Mouse (Mus musculus) CH12.LX (cell line): ENCODE results near the gene Larp1. TPM values are rescaled to one million over a fixed set of nuclear protein-coding genes. Genes with fewer than 3 reads are reported as not detected.

Experiments
- DNase-seq: peaks from one replicate; pipeline ENCODE4 v3.0.0-alpha.2; 2013; ENCODE audit errors: extremely low read depth
- H3K27ac ChIP-seq: 2 replicates; pipeline ENCODE4 v1.5.1; 2012; ENCODE audit warnings: low read depth, mild to moderate bottlenecking, control low read depth, moderate library complexity; ENCODE audit not compliant: insufficient read depth
- H3K27me3 ChIP-seq: replicated peaks from 2 replicates; pipeline ENCODE3; 2012; ENCODE audit warnings: inconsistent platforms
- H3K36me3 ChIP-seq, 2 experiments: replicated peaks in 1 of 2; 2 replicates each; pipeline versions ENCODE3 to v1.6.1; 2012; ENCODE audit warnings: inconsistent platforms in 1 of 2, low read length in 1 of 2, mild to moderate bottlenecking in 1 of 2, mixed read lengths in 1 of 2, moderate library complexity in 1 of 2; ENCODE audit not compliant: control insufficient read depth in 1 of 2, insufficient read depth in 1 of 2
- H3K4me1 ChIP-seq, 2 experiments: 2 replicates each; pipeline ENCODE4 v1.6.1; 2012; ENCODE audit warnings: inconsistent platforms in 1 of 2, moderate library complexity in 1 of 2; ENCODE audit not compliant: insufficient read depth in 2 of 2, control insufficient read depth in 1 of 2
- H3K4me2 ChIP-seq: 2 replicates; pipeline ENCODE4 v1.6.1; 2012; ENCODE audit warnings: low read depth, mild to moderate bottlenecking, control low read depth; ENCODE audit not compliant: poor library complexity, insufficient read depth, severe bottlenecking
- H3K4me3 ChIP-seq, 3 experiments: fragments of 150-350 bp in 1 of 3; sonication (generic) in 1 of 3; replicated peaks in 1 of 3; 2 replicates each; pipeline versions ENCODE3 to v1.5.1; 2011 to 2012; ENCODE audit warnings: low read depth in 2 of 3, low read length in 2 of 3, mild to moderate bottlenecking in 2 of 3, moderate library complexity in 2 of 3, control low read depth in 1 of 3, improper control_type of control experiment in 1 of 3, inconsistent platforms in 1 of 3, mixed read lengths in 1 of 3; ENCODE audit not compliant: poor library complexity in 1 of 3
- H3K79me2 ChIP-seq: replicated peaks from 2 replicates; pipeline ENCODE4 v1.6.1; 2012; ENCODE audit warnings: mild to moderate bottlenecking, moderate library complexity; ENCODE audit not compliant: control insufficient read depth, poor library complexity, insufficient read depth, severe bottlenecking; ENCODE audit errors: extremely low read depth
- H3K9ac ChIP-seq: 2 replicates; pipeline ENCODE4 v1.6.1; 2012; ENCODE audit warnings: low read depth, mild to moderate bottlenecking, control low read depth, moderate library complexity; ENCODE audit not compliant: insufficient read depth
- H3K9me3 ChIP-seq: replicated peaks from 2 replicates; pipeline ENCODE3; 2012; ENCODE audit warnings: low read length, inconsistent platforms, mixed read lengths
- BHLHE40 ChIP-seq: IDR thresholded peaks from 2 replicates; pipeline ENCODE4 v1.6.1; 2011; ENCODE audit warnings: mild to moderate bottlenecking, low read depth, low read length, improper control_type of control experiment
- CHD2 ChIP-seq: IDR thresholded peaks from 2 replicates; pipeline ENCODE4 v1.6.1; 2011; ENCODE audit warnings: low read length, improper control_type of control experiment
- CTCF ChIP-seq, 2 experiments: IDR thresholded peaks in 1 of 2; conservative IDR thresholded peaks in 1 of 2; 2 replicates each; pipeline ENCODE4 v1.5.1; 2011 to 2012; ENCODE audit warnings: low read depth in 2 of 2, low read length in 2 of 2, improper control_type of control experiment in 1 of 2, inconsistent platforms in 1 of 2, mild to moderate bottlenecking in 1 of 2, moderate library complexity in 1 of 2
- GABPA ChIP-seq: IDR thresholded peaks from 2 replicates; pipeline ENCODE4 v1.6.1; 2012; ENCODE audit warnings: low read depth, low read length, improper control_type of control experiment, inconsistent platforms; ENCODE audit not compliant: insufficient replicate concordance
- HCFC1 ChIP-seq: IDR thresholded peaks from 2 replicates; pipeline ENCODE4 v1.6.1; 2012; ENCODE audit warnings: low read depth, mild to moderate bottlenecking, inconsistent platforms, low read length, improper control_type of control experiment
- JUN ChIP-seq: IDR thresholded peaks from 2 replicates; pipeline ENCODE4 v1.6.1; 2011; ENCODE audit warnings: low read depth, mild to moderate bottlenecking, low read length, improper control_type of control experiment, moderate library complexity; ENCODE audit not compliant: insufficient read depth
- JUND ChIP-seq: conservative IDR thresholded peaks from 2 replicates; pipeline ENCODE4 v1.6.1; 2011; ENCODE audit warnings: low read depth, low read length, improper control_type of control experiment
- MAFK ChIP-seq: IDR thresholded peaks from 2 replicates; pipeline ENCODE4 v1.6.1; 2011; ENCODE audit warnings: low read length, improper control_type of control experiment; ENCODE audit not compliant: insufficient replicate concordance
- MAX ChIP-seq: IDR thresholded peaks from 2 replicates; pipeline ENCODE4 v1.6.1; 2011; ENCODE audit warnings: low read length, improper control_type of control experiment
- MEF2A ChIP-seq: IDR thresholded peaks from 2 replicates; pipeline ENCODE4 v1.6.1; 2014; ENCODE audit warnings: low read depth, mild to moderate bottlenecking, inconsistent platforms, low read length, improper control_type of control experiment, borderline replicate concordance
- MXI1 ChIP-seq: IDR thresholded peaks from 2 replicates; pipeline ENCODE4 v1.6.1; 2011; ENCODE audit warnings: mild to moderate bottlenecking, low read depth, low read length, improper control_type of control experiment
- NELFE ChIP-seq: IDR thresholded peaks from 2 replicates; pipeline ENCODE4 v1.6.1; 2011; ENCODE audit warnings: low read depth, low read length, improper control_type of control experiment
- NRF1 ChIP-seq: IDR thresholded peaks from 2 replicates; pipeline ENCODE4 v1.6.1; 2014; ENCODE audit warnings: low read depth, mild to moderate bottlenecking, inconsistent platforms, low read length, improper control_type of control experiment, moderate library complexity
- PAX5 ChIP-seq: IDR thresholded peaks from 2 replicates; pipeline ENCODE4 v1.6.1; 2012; ENCODE audit warnings: low read length, inconsistent platforms, mixed read lengths
- POLR2AphosphoS2 ChIP-seq: IDR thresholded peaks from 2 replicates; pipeline ENCODE4 v1.6.1; 2011; ENCODE audit warnings: low read depth, low read length, improper control_type of control experiment
- RAD21 ChIP-seq: IDR thresholded peaks from 2 replicates; pipeline ENCODE4 v1.6.1; 2011; ENCODE audit warnings: low read depth, mild to moderate bottlenecking, low read length, improper control_type of control experiment, moderate library complexity
- RCOR1 ChIP-seq: conservative IDR thresholded peaks from 2 replicates; pipeline ENCODE4 v1.6.1; 2012; ENCODE audit warnings: low read depth, mild to moderate bottlenecking, inconsistent platforms, low read length, improper control_type of control experiment
- SIN3A ChIP-seq: IDR thresholded peaks from 2 replicates; pipeline ENCODE4 v1.6.1; 2012; ENCODE audit warnings: low read length, improper control_type of control experiment, inconsistent platforms
- SMC3 ChIP-seq: IDR thresholded peaks from 2 replicates; pipeline ENCODE4 v1.6.1; 2011; ENCODE audit warnings: low read depth, low read length, improper control_type of control experiment
- TBP ChIP-seq: conservative IDR thresholded peaks from 2 replicates; pipeline ENCODE4 v1.6.1; 2011; ENCODE audit warnings: low read depth, low read length, improper control_type of control experiment
- UBTF ChIP-seq: IDR thresholded peaks from 2 replicates; pipeline ENCODE4 v1.6.1; 2012; ENCODE audit warnings: low read depth, mild to moderate bottlenecking, inconsistent platforms, low read length, improper control_type of control experiment, moderate library complexity
- USF1 ChIP-seq: IDR thresholded peaks from 2 replicates; pipeline ENCODE4 v1.6.1; 2014; ENCODE audit warnings: low read depth, mild to moderate bottlenecking, inconsistent platforms, low read length, improper control_type of control experiment
- USF2 ChIP-seq: conservative IDR thresholded peaks from 2 replicates; pipeline ENCODE4 v1.6.1; 2011; ENCODE audit warnings: low read depth, low read length, improper control_type of control experiment
- ZKSCAN1 ChIP-seq: IDR thresholded peaks from 2 replicates; pipeline ENCODE4 v1.6.1; 2012; ENCODE audit warnings: low read depth, inconsistent platforms, low read length, improper control_type of control experiment, borderline replicate concordance
- ZMIZ1 ChIP-seq: IDR thresholded peaks from 2 replicates; pipeline ENCODE4 v1.6.1; 2012; ENCODE audit warnings: low read depth, mild to moderate bottlenecking, inconsistent platforms, low read length, improper control_type of control experiment
- ZNF384 ChIP-seq: IDR thresholded peaks from 2 replicates; pipeline ENCODE4 v1.6.1; 2012; ENCODE audit warnings: low read depth, low read length, improper control_type of control experiment, inconsistent platforms
- dilution Hi-C: fragments of 300-500 bp; cut with MboI; formaldehyde crosslinking; loops from 2 replicates; pipeline ENCODE4 v1.14.3; 2020; ENCODE audit warnings: low sequenced_read_pairs; ENCODE audit not compliant: extremely low pct_unique_long_range_greater_than_20kb, extremely low pct_ligation_motif_present
- in situ Hi-C: fragments of 300-500 bp; cut with MboI; formaldehyde crosslinking; loops from 3 replicates; pipeline ENCODE4 v1.14.3; 2019; ENCODE audit warnings: low sequenced_read_pairs, low pct_ligation_motif_present, low pct_unique_long_range_greater_than_20kb, mixed read lengths
- polyA plus RNA-seq: library from polyadenylated mRNA; unstranded; fragments of >175 nt; gene quantifications from 2 replicates; pipeline ENCODE4 v1.2.1, GENCODE M21; 2012; ENCODE audit warnings: low read depth; ENCODE audit not compliant: insufficient read length
- total RNA-seq, 2 experiments: library from RNA; depleted of rRNA; stranded (reverse); fragments of 300-350 nt in 1 of 2; fragments of >200 nt in 1 of 2; gene quantifications; 2 replicates each; pipeline ENCODE4 v1.2.3; 2012 to 2014

The Larp1 gene
- total and polyA plus RNA-seq, 3 experiments, result 38.2 to 284 (median 94.1) TPM

- H3K79me2 ChIP-seq, result peaks cover 100% of the 10 kb centered on the region
- in situ Hi-C loops, result no loop called here
- H3K4me1 ChIP-seq, result peaks cover 34 to 90% of the 10 kb centered on the region in 2 experiments
- no peak overlapping the region for H3K4me2 ChIP-seq
- no peak overlapping the region for H3K4me3 ChIP-seq
- H3K9me3 ChIP-seq, result no peaks in the 10 kb centered on the region
- H3K27me3 ChIP-seq, result no peaks in the 10 kb centered on the region
- H3K27ac ChIP-seq, result no peak overlapping the region
- DNase-seq, result no peak
- H3K36me3 ChIP-seq, result peaks cover 2 to 64% of the 10 kb centered on the region in 2 experiments
- dilution Hi-C loops, result no loop called here
- TF ChIP-seq SIN3A, result no peak
- TF ChIP-seq USF2, result no peak
- TF ChIP-seq SMC3, result no peak
- TF ChIP-seq RAD21, result no peak
- no peak for TF ChIP-seq JUND
- no peak for TF ChIP-seq TBP
- TF ChIP-seq PAX5, result no peak
- no peak for TF ChIP-seq HCFC1
- no peak for TF ChIP-seq ZMIZ1
- TF ChIP-seq ZKSCAN1, result no peak
- no peak for TF ChIP-seq MAFK
- TF ChIP-seq ZNF384, result no peak
- no peak for TF ChIP-seq POLR2AphosphoS2
- H3K9ac ChIP-seq, result no peak overlapping the region
Measured at GRCm38 (mm10) chr11:58026860-58027259, 18.0 kb downstream of the Larp1 start.

GRCm38 (mm10) chr11:58028981-58029380 is 20.1 kb downstream of the Larp1 start:
- no peak for TF ChIP-seq RCOR1
- TF ChIP-seq ZKSCAN1, result no peak
- TF ChIP-seq BHLHE40, result no peak
- TF ChIP-seq NRF1, result no peak
- no peak for TF ChIP-seq JUN
- no peak for TF ChIP-seq ZNF384
- no peak for TF ChIP-seq MEF2A
- no peak for TF ChIP-seq RAD21
- no peak for TF ChIP-seq CTCF (conservative IDR thresholded peaks at IDR 0.05 in 1 of 2, IDR thresholded peaks at IDR 0.05 in 1 of 2; ENCODE audit: low read depth in 2 of 2, low read length in 2 of 2)
- no peak for TF ChIP-seq MAX
- no peak for TF ChIP-seq MXI1
- TF ChIP-seq SMC3, result no peak
- TF ChIP-seq USF1, result no peak
- no peak for TF ChIP-seq HCFC1
- no peak for TF ChIP-seq UBTF
- no peak for TF ChIP-seq NELFE
- TF ChIP-seq CHD2, result no peak
- TF ChIP-seq GABPA, result no peak
- Histone ChIP-seq H3K27ac (no peak overlapping the region), H3K79me2 (peaks cover 100% of the 10 kb centered on the region), H3K9me3 (no peaks in the 10 kb centered on the region), H3K4me2 (no peak overlapping the region), H3K36me3 (peaks cover 2 to 70% of the 10 kb centered on the region in 2 experiments), H3K27me3 (no peaks in the 10 kb centered on the region), H3K4me3 (no peak overlapping the region), H3K4me1 (peaks cover 46 to 97% of the 10 kb centered on the region in 2 experiments), H3K9ac (no peak overlapping the region)
- in situ Hi-C loops, result no loop called here
- dilution Hi-C loops, result no loop called here
- no peak for DNase-seq
